Mouse (Mus musculus) kidney, adult 11 months (tissue): ENCODE results near the gene Setd3.

ENCODE experiments used
- DNase-seq: peaks from one replicate; pipeline ENCODE4 v3.0.0; 2022

The Setd3 gene

DNA sequence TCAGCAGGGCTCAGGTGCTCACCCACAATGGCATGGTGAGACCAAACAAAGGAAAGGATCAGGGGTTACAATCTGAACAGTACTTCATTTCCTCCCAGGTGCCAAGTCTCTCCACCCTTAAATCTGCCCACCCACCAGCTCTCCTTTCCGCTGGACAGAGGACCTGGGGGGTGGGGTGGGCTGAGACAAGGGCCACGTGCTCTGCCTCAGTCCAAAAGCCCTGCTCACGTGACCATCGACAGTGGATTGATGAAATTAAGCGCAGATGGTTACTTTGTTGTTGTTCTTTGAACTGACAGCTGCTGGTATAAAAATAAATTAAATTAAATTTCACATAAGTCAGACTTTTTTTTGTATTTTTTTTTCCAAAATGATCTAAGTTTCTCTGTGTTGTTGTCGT is 109.6 kb downstream of the Setd3 start:
- no peak for DNase-seq

DNA sequence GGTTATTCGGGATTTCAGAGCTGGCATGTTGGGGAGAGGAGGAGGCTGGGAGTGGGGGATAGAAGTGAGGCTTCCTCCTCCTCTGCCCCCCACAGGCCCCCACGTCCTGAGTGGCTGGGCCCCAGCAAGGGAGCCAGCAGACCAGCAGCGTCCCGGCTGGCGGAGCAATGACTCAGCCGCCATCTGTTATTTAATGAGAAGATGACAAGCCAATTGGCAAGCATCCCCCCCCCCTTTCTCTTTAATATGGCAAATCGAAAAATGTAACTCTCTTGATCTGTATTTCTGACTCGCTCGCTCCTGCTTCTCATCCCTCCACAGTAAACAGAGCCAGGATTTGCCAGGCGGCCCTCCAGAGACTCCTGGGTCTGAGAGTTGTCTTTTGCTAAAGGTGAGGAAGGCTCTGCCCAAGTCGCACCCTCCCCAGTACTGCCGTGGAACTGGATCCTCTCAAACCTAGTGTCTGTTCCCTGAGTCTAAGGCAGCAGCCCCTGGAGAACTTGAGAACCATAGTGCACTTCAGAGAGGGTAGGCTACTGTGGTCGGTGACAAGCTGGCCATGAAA is 111.2 kb downstream of the Setd3 start:
- DNase-seq: no peak

GRCm38 (mm10) chr12:108067231-108067630 is 111.9 kb downstream of the Setd3 start:
- DNase-seq: no peak

GRCm38 (mm10) chr12:108064396-108064998 is 114.6 kb downstream of the Setd3 start:
- DNase-seq: no peak

GRCm38 (mm10) chr12:108063986-108064385 is 115.1 kb downstream of the Setd3 start:
- DNase-seq: no peak

DNA sequence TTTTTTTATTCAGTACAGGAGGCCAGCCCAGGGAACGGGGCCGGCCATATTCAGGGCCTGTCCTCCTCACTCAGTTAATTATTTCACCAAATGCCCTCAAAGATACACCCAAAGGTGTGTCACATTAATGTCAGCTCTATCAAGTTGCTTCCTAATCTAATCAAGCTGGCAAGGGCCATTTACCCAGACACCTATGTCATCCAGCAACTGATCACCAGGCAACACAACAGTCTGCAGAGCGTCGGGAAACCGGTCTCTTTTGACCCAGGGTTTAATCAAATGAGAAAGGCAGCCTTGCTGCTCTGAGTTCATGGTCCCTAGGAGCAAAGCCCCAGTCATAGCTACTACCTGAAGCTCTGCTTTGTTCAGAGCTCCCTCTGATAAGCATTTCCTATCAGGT is 117.0 kb downstream of the Setd3 start:
- no peak for DNase-seq

DNA sequence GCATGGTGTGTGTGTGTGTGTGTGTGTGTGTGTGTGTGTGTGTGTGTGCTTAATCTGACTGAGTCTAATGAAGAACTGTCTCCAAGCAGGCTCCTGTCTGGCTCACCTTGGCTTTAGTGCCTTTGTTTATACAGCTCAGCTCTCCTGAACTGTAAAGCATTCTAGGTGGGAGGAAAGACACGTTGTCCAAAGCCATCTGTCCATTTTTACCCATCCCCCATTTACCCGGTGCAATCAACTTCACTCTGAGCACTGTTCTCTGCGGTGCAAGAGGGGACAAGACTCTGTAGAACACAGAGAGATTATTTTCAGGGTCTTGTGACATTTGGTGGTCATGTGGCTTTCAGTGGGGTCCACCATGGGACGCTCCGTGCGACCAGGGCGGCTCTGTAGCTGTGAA is 117.5 kb downstream of the Setd3 start:
- DNase-seq: no peak
